Comparison of ENCODE assay signal across 8 mouse cellular contexts in genomic region chr5:121843138-121843905, GRCm38 (mm10). TPM values are rescaled to one million over a fixed set of nuclear protein-coding genes. Genes with fewer than 3 reads are reported as not detected.
A peak's percentile ranks its signal among the peaks of the same experiment; 100 is the strongest.
DNase-seq lines count a peak whose midpoint lies in the region; ATAC-seq and TF ChIP-seq lines count a peak whose summit lies in the region.

No protein-coding gene starts in this region.

- H3K4me2 ChIP-seq in forebrain, embryonic 11.5 days (ENCODE audit: low read depth, low read length, severe bottlenecking), result peak overlapping the region; percentile 86
- peak overlapping the region; percentile 64 for H3K4me2 ChIP-seq in stomach, embryonic 14.5 days (replicated peaks; ENCODE audit: low read depth, low read length)

- H3K27me3 ChIP-seq in forebrain, embryonic 11.5 days (ENCODE audit: control insufficient read depth, insufficient read depth, low read length), result peaks cover 38% of the 10 kb centered on the region
- no peaks in the 10 kb centered on the region for H3K27me3 ChIP-seq in stomach, embryonic 14.5 days (ENCODE audit: control insufficient read depth, insufficient read depth, low read length)
- no peaks in the 10 kb centered on the region for H3K27me3 ChIP-seq in cerebellum, adult 2 months (ENCODE audit: control insufficient read depth, insufficient read depth, low read length)

- H3K36me3 ChIP-seq in forebrain, embryonic 11.5 days (ENCODE audit: control insufficient read depth, insufficient read depth, low read length), result no peaks in the 10 kb centered on the region
- H3K36me3 ChIP-seq in stomach, embryonic 14.5 days (ENCODE audit: control insufficient read depth, insufficient read depth, low read length), result no peaks in the 10 kb centered on the region

- no peak for ATAC-seq in forebrain, embryonic 11.5 days (replicated peaks; ENCODE audit: low FRiP score)
- no peak for ATAC-seq in stomach, embryonic 14.5 days (ENCODE audit: insufficient number of reproducible peaks, insufficient read depth, low FRiP score, low read depth)

- DNase-seq in cerebellum, adult 9-11 months, result peak; percentile 62
- no peak for DNase-seq in cerebellum, adult 11 months
- DNase-seq in 416B (ENCODE audit: low read depth) (peak; percentile 64), liver (peak; percentile 43)
- no peak for DNase-seq in forebrain, embryonic 11.5 days (ENCODE audit: low spot score)
- DNase-seq in cerebellum, adult 2 months, result no peak
- DNase-seq in adrenal gland, postnatal 25 days, result no peak

- no peak for TF ChIP-seq CTCF in cerebellum, adult 2 months (IDR thresholded peaks at IDR 0.05; ENCODE audit: borderline replicate concordance, insufficient read depth, low read depth, low read length)

- no peak for TF ChIP-seq POLR2A in cerebellum, adult 2 months (IDR thresholded peaks at IDR 0.05; ENCODE audit: borderline replicate concordance, insufficient read depth, low read length)

- peaks cover 15% of the 10 kb centered on the region for H3K4me1 ChIP-seq in forebrain, embryonic 11.5 days (replicated peaks; ENCODE audit: control insufficient read depth, insufficient read depth, low read length)
- 0 out of 2 replicates have a peak, but pooled peaks cover 6% of the 10 kb centered on the region for H3K4me1 ChIP-seq in stomach, embryonic 14.5 days (ENCODE audit: control insufficient read depth, insufficient read depth, low read length)
- peaks cover 7% of the 10 kb centered on the region for H3K4me1 ChIP-seq in cerebellum, adult 2 months (ENCODE audit: control insufficient read depth, insufficient read depth, low read length)

- 18% methylated on average over 17 of the region's 17 CpGs for WGBS in forebrain, embryonic 11.5 days
- WGBS in stomach, embryonic 14.5 days, result 13% methylated on average over 17 of the region's 17 CpGs
- 25% methylated on average over 17 of the region's 17 CpGs for WGBS in cerebellum, adult 2 months

- no peak overlapping the region for H3K27ac ChIP-seq in forebrain, embryonic 11.5 days (ENCODE audit: low read depth, low read length)
- H3K27ac ChIP-seq in stomach, embryonic 14.5 days (ENCODE audit: low read length), result no peak overlapping the region
- no peak overlapping the region for H3K27ac ChIP-seq in cerebellum, adult 2 months (ENCODE audit: insufficient read depth, low read length)

- peak overlapping the region; percentile 70 for H3K9ac ChIP-seq in forebrain, embryonic 11.5 days (ENCODE audit: low read length)
- H3K9ac ChIP-seq in stomach, embryonic 14.5 days (replicated peaks; ENCODE audit: low read depth, low read length), result no peak overlapping the region

- no peaks in the 10 kb centered on the region for H3K9me3 ChIP-seq in forebrain, embryonic 11.5 days (ENCODE audit: control insufficient read depth, low read length)
- no peaks in the 10 kb centered on the region for H3K9me3 ChIP-seq in stomach, embryonic 14.5 days (ENCODE audit: control insufficient read depth, low read depth, low read length)

- H3K4me3 ChIP-seq in forebrain, embryonic 11.5 days (ENCODE audit: low read depth, low read length), result no peak overlapping the region
- peak overlapping the region; percentile 44 for H3K4me3 ChIP-seq in stomach, embryonic 14.5 days (ENCODE audit: low read depth, low read length)
- H3K4me3 ChIP-seq in cerebellum, adult 2 months (replicated peaks; ENCODE audit: insufficient read depth, low read depth, low read length), result no peak overlapping the region

RNA-seq across cellular contexts. Expression of gene Pheta1, which starts 5.5 kb away (rescaled TPM):
- 35.7 and 38.4 TPM in 2 replicates for polyA plus RNA-seq in forebrain, embryonic 11.5 days (2014; fragmentation: Nextera tagmentation; extraction: Ambion mirVana)
- polyA plus RNA-seq in stomach, embryonic 14.5 days (2014; fragmentation: Nextera tagmentation; extraction: Ambion mirVana), result 17.6 and 17.8 TPM in 2 replicates
- polyA plus RNA-seq in cerebellum, adult 2 months (2012; rRNA removed), result 17.6 and 19.0 TPM in 2 replicates
- 6.2 and 8.8 TPM in 2 replicates for total RNA-seq in adrenal gland, postnatal 25 days (2021)

RNA-seq across cellular contexts. Expression of gene Sh2b3, which starts 5.9 kb away (rescaled TPM):
- polyA plus RNA-seq in forebrain, embryonic 11.5 days (2014; fragmentation: Nextera tagmentation; extraction: Ambion mirVana), result 9.1 and 9.8 TPM in 2 replicates
- polyA plus RNA-seq in stomach, embryonic 14.5 days (2014; fragmentation: Nextera tagmentation; extraction: Ambion mirVana), result 15.4 and 17.2 TPM in 2 replicates
- 30.8 and 31.7 TPM in 2 replicates for polyA plus RNA-seq in cerebellum, adult 2 months (2012; rRNA removed)
- 36.4 and 46.0 TPM in 2 replicates for total RNA-seq in adrenal gland, postnatal 25 days (2021)

Comparison
In these comparisons a context has a peak if more than half of its experiments do, and no peak if none do; other contexts are left out.
1. DNase-seq: peak in cerebellum, adult 9-11 months (single experiment), 416B (single experiment) and liver (single experiment); none in cerebellum, adult 11 months (single experiment), forebrain, embryonic 11.5 days (single experiment), cerebellum, adult 2 months (0 of 2) and adrenal gland, postnatal 25 days (single experiment).